Mouse (Mus musculus): ENCODE measurements around the gene Brsk1.

GRCm38 (mm10) chr7:4731090-4731489 is 40.7 kb downstream of the Brsk1 start:
- no peak for TF ChIP-seq ZNF384 (IDR thresholded peaks at IDR 0.05; ENCODE audit: low read depth, low read length)
- TF ChIP-seq HCFC1 (IDR thresholded peaks at IDR 0.05; ENCODE audit: borderline replicate concordance, insufficient read depth, low read length): no peak
- no peak for TF ChIP-seq ZC3H11A (IDR thresholded peaks at IDR 0.05; ENCODE audit: borderline replicate concordance, low read depth, low read length)
- TF ChIP-seq MAFK (IDR thresholded peaks at IDR 0.05; ENCODE audit: insufficient read depth, low read depth, low read length): no peak

All from ES-E14 (cell line).